Mouse (Mus musculus): ENCODE results near the gene Cnot11. TPM values are rescaled to one million over a fixed set of nuclear protein-coding genes. Genes with fewer than 3 reads are reported as not detected.

Gene Cnot11
- 22.0 and 30.4 TPM in 2 replicates for polyA plus RNA-seq (2012; ENCODE audit: insufficient read depth, insufficient read length, missing spikeins)

GRCm38 (mm10) chr1:39534831-39535230, at the start of gene Cnot11:
Cnot11 (plus strand) TSS chr1:39534992.
- no peak for TF ChIP-seq POLR2A (IDR thresholded peaks at IDR 0.05; ENCODE audit: borderline replicate concordance, low read depth, low read length)
- TF ChIP-seq CTCF (IDR thresholded peaks at IDR 0.05; ENCODE audit: low read depth, low read length): no peak
- Histone ChIP-seq H3K4me1 (ENCODE audit: control insufficient read depth, insufficient read depth, low read length) (peaks cover 4% of the 10 kb centered on the region; the same call in 1 of the 2 replicates), H3K27ac (ENCODE audit: insufficient read depth, low read depth, low read length) (peak within 1 kb of the TSS; percentile 60), H3K4me3 (ENCODE audit: insufficient read depth, low read length) (peak within 1 kb of the TSS; percentile 98)

DNA sequence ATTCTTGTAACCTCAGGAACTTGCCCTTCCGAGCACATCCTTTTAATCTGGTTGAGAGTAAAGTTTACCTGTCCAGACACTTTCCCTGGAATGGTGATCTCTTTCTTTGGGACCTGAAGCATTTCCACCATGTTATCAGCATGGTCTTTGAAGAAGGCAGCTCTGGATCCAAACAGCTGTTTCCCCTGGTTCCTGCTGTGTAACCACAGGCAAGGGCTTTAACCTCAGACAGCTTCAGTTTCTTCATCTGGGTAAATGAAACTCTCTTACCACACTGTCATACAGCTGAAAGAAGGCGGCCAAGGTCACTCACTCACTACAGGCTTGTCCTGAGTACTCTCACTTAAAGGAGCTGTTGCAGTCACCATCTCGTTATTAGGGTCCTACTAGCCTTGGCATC, 47.4 kb upstream of the Cnot11 start:
- Histone ChIP-seq H3K4me1 (ENCODE audit: control insufficient read depth, insufficient read depth, low read length) (peaks cover 10% of the 10 kb centered on the region), H3K4me3 (ENCODE audit: insufficient read depth, low read length) (no peak overlapping the region), H3K27ac (ENCODE audit: insufficient read depth, low read depth, low read length) (no peak overlapping the region)
- TF ChIP-seq POLR2A (IDR thresholded peaks at IDR 0.05; ENCODE audit: borderline replicate concordance, low read depth, low read length) (no peak), CTCF (IDR thresholded peaks at IDR 0.05; ENCODE audit: low read depth, low read length) (no peak)

DNA sequence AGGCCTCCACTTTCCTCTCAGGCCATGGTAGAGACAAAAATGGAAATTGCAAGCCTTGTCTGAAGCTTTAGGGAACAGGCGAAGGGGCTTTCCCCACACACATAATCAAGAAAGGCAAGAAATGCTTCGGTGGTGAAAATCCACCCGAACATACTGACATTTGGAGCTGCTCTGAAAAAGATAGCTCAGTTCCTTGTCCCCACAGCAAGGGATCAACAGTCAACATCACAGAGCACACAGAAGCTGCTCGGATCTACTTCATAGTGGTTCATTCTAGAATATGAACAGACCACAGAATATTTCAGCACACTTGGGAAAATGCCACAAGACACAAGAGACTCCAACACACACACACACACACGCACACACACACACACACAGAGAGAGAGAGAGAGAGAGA, 41.6 kb upstream of the Cnot11 start:
- peaks cover 17% of the 10 kb centered on the region for H3K4me1 ChIP-seq (ENCODE audit: control insufficient read depth, insufficient read depth, low read length)
- H3K27ac ChIP-seq (ENCODE audit: insufficient read depth, low read depth, low read length): peak overlapping the region; percentile 85
- TF ChIP-seq POLR2A (IDR thresholded peaks at IDR 0.05; ENCODE audit: borderline replicate concordance, low read depth, low read length): no peak
- TF ChIP-seq CTCF (IDR thresholded peaks at IDR 0.05; ENCODE audit: low read depth, low read length): no peak
- peak overlapping the region; percentile 42 for H3K4me3 ChIP-seq (ENCODE audit: insufficient read depth, low read length)

DNA sequence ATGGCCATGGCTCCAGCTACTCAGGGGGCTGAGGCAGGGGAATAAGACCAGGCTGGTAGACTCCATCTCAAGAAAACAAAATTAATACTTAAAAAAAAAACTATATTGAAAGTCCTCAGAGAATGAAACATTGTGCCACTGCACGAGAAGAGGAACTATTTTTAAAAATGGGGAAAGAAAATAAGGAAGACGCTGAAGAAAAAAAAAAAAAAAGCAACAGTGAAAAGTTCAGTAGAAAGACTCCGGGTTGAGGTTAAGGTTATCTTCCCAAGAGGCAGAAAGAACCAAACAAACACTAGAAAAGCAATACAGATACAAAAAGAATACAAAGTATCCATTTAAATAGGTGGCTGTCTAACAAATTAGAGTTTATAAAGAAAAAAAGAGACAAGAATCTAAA, 41.1 kb upstream of the Cnot11 start:
- Histone ChIP-seq H3K27ac (ENCODE audit: insufficient read depth, low read depth, low read length) (peak overlapping the region; percentile 85), H3K4me1 (ENCODE audit: control insufficient read depth, insufficient read depth, low read length) (peaks cover 17% of the 10 kb centered on the region), H3K4me3 (ENCODE audit: insufficient read depth, low read length) (peak overlapping the region; percentile 42; the same call in 1 of the 2 replicates)
- TF ChIP-seq POLR2A (IDR thresholded peaks at IDR 0.05; ENCODE audit: borderline replicate concordance, low read depth, low read length) (no peak), CTCF (IDR thresholded peaks at IDR 0.05; ENCODE audit: low read depth, low read length) (no peak)

DNA sequence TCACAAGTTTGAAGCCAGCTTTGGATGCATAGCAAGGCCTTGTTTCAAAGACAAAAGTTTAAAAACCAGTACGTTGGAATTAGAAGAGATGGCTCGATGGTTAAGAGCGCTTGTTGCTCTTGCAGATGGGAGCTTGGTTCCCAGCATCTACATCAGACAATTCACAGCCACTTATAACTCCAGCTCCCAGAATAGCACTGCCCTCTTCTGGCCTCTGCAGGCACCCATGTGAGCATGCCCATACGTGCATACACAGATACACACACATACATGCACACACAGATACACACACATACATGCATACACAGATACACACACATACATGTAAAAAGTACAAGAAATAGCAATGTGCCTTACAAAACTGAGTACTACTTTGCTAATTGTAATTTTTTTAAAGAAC, 37.8 kb upstream of the Cnot11 start:
- Histone ChIP-seq H3K27ac (ENCODE audit: insufficient read depth, low read depth, low read length) (no peak overlapping the region), H3K4me3 (ENCODE audit: insufficient read depth, low read length) (no peak overlapping the region), H3K4me1 (ENCODE audit: control insufficient read depth, insufficient read depth, low read length) (peaks cover 17% of the 10 kb centered on the region)
- TF ChIP-seq POLR2A (IDR thresholded peaks at IDR 0.05; ENCODE audit: borderline replicate concordance, low read depth, low read length) (no peak), CTCF (IDR thresholded peaks at IDR 0.05; ENCODE audit: low read depth, low read length) (no peak)

DNA sequence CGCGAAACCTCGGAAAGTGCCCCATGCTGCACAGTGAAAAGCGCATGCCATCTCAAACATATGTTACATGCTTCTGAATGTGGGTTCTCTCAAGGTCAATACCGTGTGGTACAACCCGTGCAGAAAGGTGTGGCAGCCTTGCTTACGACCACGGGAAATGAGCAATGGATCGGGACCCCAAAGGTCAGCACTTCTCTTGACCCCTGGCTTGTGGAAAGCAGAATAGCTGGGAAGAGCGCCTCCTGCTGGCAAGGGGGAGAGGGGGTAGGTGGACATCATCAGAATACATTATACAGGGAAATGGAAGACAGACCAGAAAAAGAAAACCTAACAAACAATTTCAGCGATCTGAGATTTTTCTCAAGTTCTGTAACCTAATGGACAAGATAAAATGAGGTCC, 37.0 kb upstream of the Cnot11 start:
- Histone ChIP-seq H3K4me1 (ENCODE audit: control insufficient read depth, insufficient read depth, low read length) (peaks cover 12% of the 10 kb centered on the region), H3K4me3 (ENCODE audit: insufficient read depth, low read length) (no peak overlapping the region), H3K27ac (ENCODE audit: insufficient read depth, low read depth, low read length) (no peak overlapping the region)
- TF ChIP-seq POLR2A (IDR thresholded peaks at IDR 0.05; ENCODE audit: borderline replicate concordance, low read depth, low read length) (no peak), CTCF (IDR thresholded peaks at IDR 0.05; ENCODE audit: low read depth, low read length) (peak; percentile 57; the same call in 1 of the 2 replicates)

DNA sequence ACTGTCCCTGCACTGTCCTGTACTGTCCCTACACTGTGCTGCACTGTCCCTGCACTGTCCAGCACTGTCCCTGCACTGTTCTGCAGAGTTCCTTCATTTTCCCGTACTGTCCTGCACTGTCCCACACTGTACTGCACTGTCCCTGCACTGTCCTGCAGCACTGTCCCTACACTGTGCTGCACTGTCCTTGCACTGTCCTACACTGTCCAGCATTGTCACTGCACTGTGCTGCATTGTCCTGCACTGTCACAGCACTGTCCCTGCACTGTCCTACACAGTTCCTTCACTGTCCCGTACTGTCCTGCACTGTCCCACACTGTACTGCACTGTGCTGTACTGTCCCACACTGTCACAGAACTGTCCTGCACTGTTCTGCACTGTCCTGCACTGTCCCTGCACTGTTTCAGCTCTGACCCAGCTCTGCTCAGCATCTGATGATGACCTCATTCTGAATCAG, 35.3 kb upstream of the Cnot11 start:
- Histone ChIP-seq H3K27ac (ENCODE audit: insufficient read depth, low read depth, low read length) (no peak overlapping the region), H3K4me1 (ENCODE audit: control insufficient read depth, insufficient read depth, low read length) (peaks cover 6% of the 10 kb centered on the region; the same call in 1 of the 2 replicates), H3K4me3 (ENCODE audit: insufficient read depth, low read length) (no peak overlapping the region)
- TF ChIP-seq POLR2A (IDR thresholded peaks at IDR 0.05; ENCODE audit: borderline replicate concordance, low read depth, low read length) (no peak), CTCF (IDR thresholded peaks at IDR 0.05; ENCODE audit: low read depth, low read length) (no peak)

GRCm38 (mm10) chr1:39502817-39503633, 31.8 kb upstream of the Cnot11 start:
- H3K27ac ChIP-seq (ENCODE audit: insufficient read depth, low read depth, low read length): no peak overlapping the region; the same call in 1 of the 2 replicates
- TF ChIP-seq CTCF (IDR thresholded peaks at IDR 0.05; ENCODE audit: low read depth, low read length) (no peak), POLR2A (IDR thresholded peaks at IDR 0.05; ENCODE audit: borderline replicate concordance, low read depth, low read length) (no peak)
- no peak overlapping the region for H3K4me3 ChIP-seq (ENCODE audit: insufficient read depth, low read length)
- H3K4me1 ChIP-seq (ENCODE audit: control insufficient read depth, insufficient read depth, low read length): 0 out of 2 replicates have a peak, but pooled peaks cover 4% of the 10 kb centered on the region

DNA sequence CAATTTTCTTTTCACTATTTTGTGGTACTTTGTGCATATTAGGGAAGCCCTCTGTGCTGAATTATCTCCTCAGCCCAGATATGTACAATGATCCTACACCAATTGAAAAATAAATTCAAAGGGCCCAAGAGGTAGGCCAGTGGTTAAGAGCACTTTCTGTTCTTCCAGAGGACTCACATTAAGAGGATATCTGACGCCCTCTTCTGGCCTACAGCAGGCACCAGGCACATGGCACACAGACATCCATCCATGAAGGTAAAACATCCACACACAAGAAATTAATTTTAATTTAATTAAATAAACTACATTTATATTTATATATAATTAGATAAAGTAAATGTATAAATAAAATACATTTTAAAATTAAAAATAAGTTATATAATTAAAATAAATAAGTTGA, 30.5 kb upstream of the Cnot11 start:
- peak; percentile 33; the same call in 1 of the 2 replicates for TF ChIP-seq CTCF (IDR thresholded peaks at IDR 0.05; ENCODE audit: low read depth, low read length)
- TF ChIP-seq POLR2A (IDR thresholded peaks at IDR 0.05; ENCODE audit: borderline replicate concordance, low read depth, low read length): no peak
- H3K4me3 ChIP-seq (ENCODE audit: insufficient read depth, low read length): no peak overlapping the region
- no peak overlapping the region for H3K27ac ChIP-seq (ENCODE audit: insufficient read depth, low read depth, low read length)
- H3K4me1 ChIP-seq (ENCODE audit: control insufficient read depth, insufficient read depth, low read length): 0 out of 2 replicates have a peak, but pooled peaks cover 4% of the 10 kb centered on the region

- H3K4me3 ChIP-seq (ENCODE audit: insufficient read depth, low read length): no peak overlapping the region
- TF ChIP-seq CTCF (IDR thresholded peaks at IDR 0.05; ENCODE audit: low read depth, low read length) (no peak), POLR2A (IDR thresholded peaks at IDR 0.05; ENCODE audit: borderline replicate concordance, low read depth, low read length) (no peak)
- H3K4me1 ChIP-seq (ENCODE audit: control insufficient read depth, insufficient read depth, low read length): 0 out of 2 replicates have a peak, but pooled peaks cover 4% of the 10 kb centered on the region
Observed at GRCm38 (mm10) chr1:39505600-39505999, 29.2 kb upstream of the Cnot11 start.

More at GRCm38 (mm10) chr1:39505600-39505999, 29.2 kb upstream of the Cnot11 start:
- no peak overlapping the region for H3K27ac ChIP-seq (ENCODE audit: insufficient read depth, low read depth, low read length)
